Mouse (Mus musculus) liver, embryonic 14.5 days (tissue): ENCODE results near the gene Ptpn11.
A peak's percentile ranks its signal among the peaks of the same experiment; 100 is the strongest.

ENCODE experiments used
- CTCF ChIP-seq: IDR thresholded peaks from 2 replicates; pipeline ENCODE4 v1.5.1; 2016; ENCODE audit warnings: antibody characterized with exemption, low read depth, control low read depth
- EP300 ChIP-seq: IDR thresholded peaks from 2 replicates; pipeline ENCODE4 v1.6.1; 2016; ENCODE audit warnings: antibody characterized with exemption, low read depth

DNA sequence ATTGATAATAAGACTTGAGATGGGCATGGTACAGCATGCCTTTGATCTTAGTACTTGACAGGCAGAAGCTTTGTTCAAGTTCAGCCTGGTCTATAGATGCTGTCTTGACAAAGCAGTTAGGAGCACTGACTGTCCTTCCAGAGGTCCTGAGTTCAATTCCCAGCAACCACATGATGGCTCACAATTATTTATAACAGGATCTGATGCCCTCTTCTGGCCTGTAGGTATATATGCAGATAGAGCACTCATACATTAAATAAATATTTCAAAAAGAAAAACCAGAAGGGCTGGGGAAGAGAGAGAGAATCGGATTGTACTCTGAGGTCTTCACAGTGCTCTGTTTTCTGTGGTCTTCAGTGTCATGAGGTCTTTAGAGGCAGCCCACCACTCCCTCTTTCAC lies 11.3 kb upstream of the Ptpn11 start:
- TF ChIP-seq CTCF (peak; percentile 33; the same call in 1 of the 2 replicates), EP300 (no peak)
